Mouse (Mus musculus) hindbrain, postnatal 0 days (tissue): ENCODE measurements around the gene Rangap1. TPM values are rescaled to one million over a fixed set of nuclear protein-coding genes. Genes with fewer than 3 reads are reported as not detected.
"Not testable (repeated sequence)": the region's sequence is repeated elsewhere in the genome, so short reads cannot be mapped to it uniquely, and the experiment has no call there.

Source experiments
- ATAC-seq: fragments of 200-750 bp; cut with Nextera tagmentation; 2 replicates; pipeline ENCODE4 v1.8.0; 2017; ENCODE audit warnings: mild to moderate bottlenecking, moderate TSS enrichment, moderate library complexity
- DNase-seq: peaks from one replicate; pipeline ENCODE4 v3.0.0-alpha.2; 2015; ENCODE audit warnings: low spot score
- H3K27ac ChIP-seq: fragments of 300-500 bp; sonication (generic); 2 replicates; pipeline ENCODE4 v1.5.1; 2014; ENCODE audit warnings: mild to moderate bottlenecking
- H3K27me3 ChIP-seq: fragments of 300-500 bp; sonication (generic); 2 replicates; pipeline ENCODE4 v1.6.1; 2014; ENCODE audit warnings: low read length, mixed read lengths; ENCODE audit not compliant: insufficient read depth
- H3K36me3 ChIP-seq: fragments of 300-500 bp; sonication (generic); 2 replicates; pipeline ENCODE4 v1.6.1; 2014; ENCODE audit warnings: low read length, mixed read lengths; ENCODE audit not compliant: insufficient read depth
- H3K4me1 ChIP-seq: fragments of 300-500 bp; sonication (generic); 2 replicates; pipeline ENCODE4 v1.6.1; 2014; ENCODE audit warnings: antibody characterized with exemption, low read length, mixed read lengths; ENCODE audit not compliant: insufficient read depth
- H3K4me2 ChIP-seq: fragments of 300-500 bp; sonication (generic); 2 replicates; pipeline ENCODE4 v1.6.1; 2014; ENCODE audit warnings: low read depth, mild to moderate bottlenecking, low read length, moderate library complexity, mixed read lengths
- H3K4me3 ChIP-seq: fragments of 300-500 bp; sonication (generic); 2 replicates; pipeline ENCODE4 v1.5.1; 2014; ENCODE audit warnings: low read length
- H3K9ac ChIP-seq: fragments of 300-500 bp; sonication (generic); replicated peaks from 2 replicates; pipeline ENCODE4 v1.6.1; 2014; ENCODE audit warnings: mild to moderate bottlenecking, low read length, moderate library complexity, mixed read lengths
- H3K9me3 ChIP-seq: fragments of 300-500 bp; sonication (generic); 2 replicates; pipeline ENCODE4 v1.6.1; 2016; ENCODE audit warnings: low read length, mixed read lengths
- CTCF ChIP-seq: IDR thresholded peaks from 2 replicates; pipeline ENCODE4 v1.5.1; 2016; ENCODE audit warnings: antibody characterized with exemption, control low read depth, low read depth
- WGBS: fragments of 180-500 bp; shearing (Covaris S2); extraction: QIAGEN DNeasy Blood & Tissue Kit; methylation state at CpG from one replicate; pipeline ENCODE4 v1.1.7; 2014; 5-methylcytosine and 5-hydroxymethylcytosine counted together
- polyA plus RNA-seq: library from polyadenylated mRNA; unstranded; fragments of >200 nt; fragmentation: Nextera tagmentation; extraction: Ambion mirVana; gene quantifications from 2 replicates; pipeline ENCODE4 v1.2.1, GENCODE M21; 2015
- total RNA-seq: library from RNA; depleted of rRNA; stranded (reverse); fragments of >200 nt; gene quantifications from 2 replicates; pipeline ENCODE4 v1.2.3, GENCODE M21; 2014

Gene Rangap1
- total and polyA plus RNA-seq, 2 experiments from 2014 or later: 128 to 151 TPM

GRCm38 (mm10) chr15:81702306-81703093, 42.8 kb downstream of the Rangap1 start:
- ATAC-seq: 0 out of 2 replicates have a peak, but pooled peaks have one; percentile 3
- Histone ChIP-seq H3K27ac (no peak overlapping the region), H3K27me3 (no peaks in the 10 kb centered on the region), H3K36me3 (peaks cover 30% of the 10 kb centered on the region), H3K4me1 (no peaks in the 10 kb centered on the region), H3K4me2 (no peak overlapping the region), H3K9me3 (no peaks in the 10 kb centered on the region), H3K9ac (no peak overlapping the region), H3K4me3 (no peak overlapping the region)
- DNase-seq: no peak
- WGBS: 88% methylated on average over 13 of the region's 13 CpGs
- TF ChIP-seq CTCF: no peak

GRCm38 (mm10) chr15:81701350-81701749, 44.0 kb downstream of the Rangap1 start:
- H3K27ac ChIP-seq, H3K4me1 ChIP-seq, H3K4me2 ChIP-seq, H3K27me3 ChIP-seq, ATAC-seq, H3K4me3 ChIP-seq, H3K9me3 ChIP-seq, DNase-seq, H3K9ac ChIP-seq: not testable (repeated sequence)
- peak; percentile 34 for TF ChIP-seq CTCF
- WGBS: 83% methylated on average over 4 of the region's 4 CpGs
- H3K36me3 ChIP-seq: peaks cover 28% of the 10 kb centered on the region

DNA sequence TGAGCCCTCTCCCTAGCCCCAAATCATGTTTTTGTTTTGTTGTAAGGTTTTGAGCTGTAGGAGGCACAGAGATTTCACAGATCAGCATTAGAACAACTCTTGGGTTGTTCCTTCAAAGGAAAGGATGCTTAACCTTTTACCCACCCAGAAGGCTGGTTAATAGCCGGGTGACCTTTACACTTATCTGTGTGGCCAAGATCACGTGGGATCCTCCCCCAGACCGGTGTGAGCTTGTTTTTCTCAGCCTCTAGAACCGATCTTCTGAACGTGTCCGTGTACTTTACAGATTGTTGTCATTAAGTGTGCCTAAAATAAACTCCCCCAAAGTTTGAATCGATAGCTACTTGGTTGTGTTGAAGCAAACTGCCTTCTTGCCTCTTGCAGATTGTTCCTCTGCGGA, 44.7 kb downstream of the Rangap1 start:
- Histone ChIP-seq H3K27ac (no peak overlapping the region), H3K9ac (no peak overlapping the region), H3K4me2 (no peak overlapping the region), H3K9me3 (no peaks in the 10 kb centered on the region), H3K4me3 (no peak overlapping the region), H3K4me1 (no peaks in the 10 kb centered on the region), H3K27me3 (no peaks in the 10 kb centered on the region), H3K36me3 (peaks cover 20% of the 10 kb centered on the region)
- DNase-seq (no peak), ATAC-seq (no peak)
- 82% methylated on average over 8 of the region's 8 CpGs for WGBS
- no peak for TF ChIP-seq CTCF

- 78% methylated on average over 2 of the region's 2 CpGs for whole genome bisulfite sequencing
- DNase-seq (no peak), ATAC-seq (no peak)
- H3K4me1 ChIP-seq: no peaks in the 10 kb centered on the region
- H3K27me3 ChIP-seq: no peaks in the 10 kb centered on the region
- no peak overlapping the region for H3K4me2 ChIP-seq
- no peak overlapping the region for H3K27ac ChIP-seq
- H3K36me3 ChIP-seq: peaks cover 16% of the 10 kb centered on the region
- no peak overlapping the region for H3K9ac ChIP-seq
- H3K4me3 ChIP-seq: no peak overlapping the region
- TF ChIP-seq CTCF: no peak
- H3K9me3 ChIP-seq: no peaks in the 10 kb centered on the region
Observed at GRCm38 (mm10) chr15:81700161-81700560, 45.2 kb downstream of the Rangap1 start.

GRCm38 (mm10) chr15:81698532-81698931, 46.8 kb downstream of the Rangap1 start:
- WGBS: 79% methylated on average over 2 of the region's 2 CpGs
- no peaks in the 10 kb centered on the region for H3K27me3 ChIP-seq
- ATAC-seq: no peak
- H3K4me1 ChIP-seq: no peaks in the 10 kb centered on the region; the same call in 1 of the 2 replicates
- no peak overlapping the region for H3K4me2 ChIP-seq
- no peak overlapping the region for H3K9ac ChIP-seq
- no peak for TF ChIP-seq CTCF
- DNase-seq: no peak
- H3K9me3 ChIP-seq: no peaks in the 10 kb centered on the region
- H3K36me3 ChIP-seq: peaks cover 4% of the 10 kb centered on the region; the same call in 1 of the 2 replicates
- H3K4me3 ChIP-seq: no peak overlapping the region
- H3K27ac ChIP-seq: no peak overlapping the region

- peak; percentile 76 for DNase-seq
- Histone ChIP-seq H3K4me3 (no peak overlapping the region), H3K9me3 (no peaks in the 10 kb centered on the region), H3K9ac (no peak overlapping the region), H3K4me2 (no peak overlapping the region), H3K4me1 (peaks cover 2% of the 10 kb centered on the region), H3K36me3 (no peaks in the 10 kb centered on the region), H3K27ac (no peak overlapping the region; the same call in 1 of the 2 replicates), H3K27me3 (no peaks in the 10 kb centered on the region)
- ATAC-seq: no peak
- TF ChIP-seq CTCF: peak; percentile 65
- WGBS: 48% methylated on average over 3 of the region's 3 CpGs
Observed at GRCm38 (mm10) chr15:81697847-81698246, 47.5 kb downstream of the Rangap1 start.

DNA sequence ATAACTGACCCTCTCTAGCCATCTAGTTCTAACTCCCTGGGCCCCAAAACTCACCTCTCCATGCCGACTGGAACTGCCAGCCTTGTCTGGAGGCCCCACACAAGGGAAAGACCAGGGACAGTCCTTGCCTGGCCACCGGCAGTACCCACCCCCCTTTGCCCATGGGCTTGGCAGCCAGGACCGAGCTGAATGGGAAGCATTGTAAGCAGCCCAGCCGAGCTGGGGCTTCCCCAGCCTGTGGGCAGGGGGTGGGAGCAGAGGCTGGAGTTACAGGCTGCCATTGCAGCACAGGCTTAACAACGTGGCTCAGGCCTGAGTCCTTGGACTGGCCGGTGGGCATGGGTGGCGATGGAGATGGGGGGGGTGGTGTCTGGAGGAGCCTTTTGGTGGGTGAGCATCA, 48.2 kb downstream of the Rangap1 start, which contains the start of gene Chadl:
Gene Chadl, minus strand, starts transcription at position 113 of the 400 bp plus-strand sequence.
- 41% methylated on average over 7 of the region's 7 CpGs for WGBS
- H3K27me3 ChIP-seq: no peaks in the 10 kb centered on the region
- no peaks in the 10 kb centered on the region for H3K36me3 ChIP-seq
- peaks cover 9% of the 10 kb centered on the region for H3K4me1 ChIP-seq
- peak within 1 kb of the TSS; percentile 52; the same call in 1 of the 2 replicates for H3K27ac ChIP-seq
- H3K9ac ChIP-seq: 0 out of 2 replicates have a peak within 1 kb of the TSS, but pooled peaks have one; percentile 18
- no peaks in the 10 kb centered on the region for H3K9me3 ChIP-seq
- 0 out of 2 replicates have a peak within 1 kb of the TSS, but pooled peaks have one; percentile 8 for H3K4me2 ChIP-seq
- no peak for TF ChIP-seq CTCF
- DNase-seq (peak; percentile 78), ATAC-seq (peak; percentile 82)
- no peak within 1 kb of the TSS for H3K4me3 ChIP-seq
